Mouse (Mus musculus): ENCODE measurements around the gene Trim62. TPM values are rescaled to one million over a fixed set of nuclear protein-coding genes. Genes with fewer than 3 reads are reported as not detected.

Gene Trim62
- total and polyA plus RNA-seq, 3 experiments = 8.4 to 32.3 (median 12.5) TPM

DNA sequence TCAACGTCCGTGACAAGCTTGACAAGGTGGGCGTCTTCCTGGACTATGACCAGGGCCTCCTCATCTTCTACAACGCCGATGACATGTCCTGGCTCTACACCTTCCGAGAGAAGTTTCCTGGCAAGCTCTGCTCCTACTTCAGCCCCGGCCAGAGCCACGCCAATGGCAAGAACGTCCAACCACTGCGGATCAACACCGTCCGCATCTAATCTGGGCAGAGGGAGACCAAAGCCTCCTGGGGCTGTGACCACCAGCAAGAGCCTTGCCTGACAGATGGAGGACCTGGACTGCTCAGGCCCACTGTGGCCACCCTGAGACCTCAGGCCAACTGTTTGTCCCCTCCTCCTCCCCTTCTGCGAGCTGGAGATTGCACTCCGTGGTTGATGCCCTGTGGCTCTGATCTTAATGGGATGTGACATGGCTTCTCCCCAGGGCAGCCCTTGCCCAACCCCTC is 26.0 kb downstream of the Trim62 start:
- no peak for DNase-seq

DNA sequence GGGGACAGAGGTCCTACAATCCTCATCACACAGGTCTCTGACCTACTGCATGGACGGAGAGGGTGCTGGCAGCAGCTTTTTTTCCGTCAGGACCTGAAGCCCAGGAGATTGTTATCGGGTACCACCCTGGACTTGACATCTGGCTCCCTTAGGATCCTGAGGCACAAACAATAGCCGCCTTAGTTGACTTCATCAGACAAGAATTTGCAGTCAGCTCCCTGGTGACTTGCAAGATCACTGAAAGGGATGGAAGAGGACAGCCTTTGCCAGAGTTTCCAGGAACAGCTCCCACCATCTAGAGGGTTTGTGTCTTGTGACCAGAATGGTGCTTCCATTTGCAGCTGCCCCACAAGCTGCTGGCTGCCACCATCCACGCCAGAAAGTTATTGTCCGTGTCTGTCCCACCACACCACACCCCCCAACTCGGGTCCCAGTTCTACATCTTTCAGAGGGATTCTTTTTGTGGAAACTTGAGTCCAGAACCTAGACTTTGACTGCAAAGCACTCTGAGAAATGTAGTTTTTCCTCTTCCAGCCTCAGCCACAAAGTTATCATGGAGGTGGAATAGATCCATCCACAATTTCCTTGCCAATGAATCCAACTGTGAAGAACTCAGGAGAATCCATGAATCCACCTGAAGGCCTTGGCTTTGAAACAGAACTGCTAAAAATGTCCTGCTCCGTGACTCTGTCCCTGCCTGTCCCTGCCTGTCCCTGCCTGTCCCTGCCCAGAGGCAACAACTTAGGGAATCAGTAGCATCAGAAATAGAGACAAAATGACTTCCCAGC is 27.1 kb downstream of the Trim62 start:
- DNase-seq = no peak

DNA sequence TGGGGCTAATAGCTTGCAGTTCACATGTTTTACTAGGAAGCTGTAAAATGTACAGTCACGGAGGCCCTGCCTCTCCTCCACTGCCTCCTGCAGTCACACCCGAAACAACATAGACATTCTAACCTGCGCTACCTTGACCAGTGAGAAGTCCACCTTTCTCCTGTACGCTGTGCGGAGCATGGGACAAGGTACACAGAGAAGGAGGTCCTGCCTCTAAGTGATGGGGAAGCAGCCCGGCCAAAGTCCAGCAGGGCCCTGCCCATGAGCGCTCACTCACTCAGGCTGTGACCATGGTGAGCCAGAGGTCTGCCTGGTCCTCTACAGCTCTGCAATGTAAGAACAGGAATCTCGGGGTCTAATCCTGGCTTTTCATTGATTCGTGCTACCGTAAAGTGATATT is 28.7 kb downstream of the Trim62 start:
- DNase-seq = no peak

DNA sequence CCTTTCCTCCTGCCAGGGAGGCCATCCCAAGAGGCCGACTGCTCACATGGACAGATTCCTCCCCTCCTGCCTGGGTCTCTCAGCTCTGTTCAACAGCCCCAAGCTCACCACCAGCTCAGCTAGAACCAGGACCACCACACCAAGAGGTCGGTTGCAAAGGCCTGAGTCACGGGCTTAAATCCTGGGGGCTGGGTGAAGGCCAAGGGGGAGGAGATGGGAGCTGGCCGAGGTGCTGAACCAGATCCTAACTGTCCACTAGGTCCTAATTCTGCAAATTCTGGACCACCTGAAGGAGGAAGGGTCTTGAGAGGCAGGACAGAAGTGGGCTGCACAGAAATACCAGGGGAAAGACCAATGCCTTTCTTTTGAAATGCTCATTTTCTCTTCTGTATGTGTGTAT is 30.4 kb downstream of the Trim62 start:
- DNase-seq = no peak

DNA sequence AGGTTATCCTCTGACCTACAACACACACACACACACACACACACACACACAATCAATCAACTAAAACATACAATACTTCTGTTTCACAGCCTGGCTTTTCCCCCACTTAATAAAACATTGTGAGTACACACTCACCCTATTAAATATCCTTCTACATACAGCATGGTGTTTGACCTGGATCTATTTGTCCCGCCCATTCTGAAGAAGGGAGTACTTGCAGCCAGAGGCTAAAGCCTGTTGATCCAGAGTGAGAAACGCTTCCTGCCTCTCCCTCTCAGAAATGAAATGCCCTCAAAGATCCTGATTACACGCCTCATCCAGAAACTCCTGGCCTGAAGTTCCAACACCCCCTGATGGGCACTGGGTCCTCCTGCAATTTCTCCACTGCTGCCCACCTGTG is 33.7 kb downstream of the Trim62 start:
- no peak for DNase-seq

DNA sequence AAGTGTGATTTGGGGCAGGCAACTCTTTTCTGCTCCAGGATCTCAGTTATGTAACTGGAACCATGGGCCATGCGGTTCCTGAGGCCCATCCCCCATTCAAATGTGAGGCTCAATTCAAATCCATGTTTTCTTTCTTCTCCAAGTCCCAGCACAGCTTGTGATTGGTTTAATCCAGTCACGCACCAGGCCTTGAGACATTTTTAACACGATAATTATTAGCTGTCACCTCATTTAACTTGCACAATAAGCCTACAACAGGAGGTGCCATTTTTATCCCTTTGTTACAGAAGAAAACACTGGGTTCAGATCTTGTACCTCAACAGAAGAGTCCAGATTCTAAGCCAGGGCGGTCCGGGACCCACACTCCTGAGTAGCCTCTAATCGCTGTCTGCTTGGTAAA is 34.4 kb downstream of the Trim62 start:
- no peak for DNase-seq

DNA sequence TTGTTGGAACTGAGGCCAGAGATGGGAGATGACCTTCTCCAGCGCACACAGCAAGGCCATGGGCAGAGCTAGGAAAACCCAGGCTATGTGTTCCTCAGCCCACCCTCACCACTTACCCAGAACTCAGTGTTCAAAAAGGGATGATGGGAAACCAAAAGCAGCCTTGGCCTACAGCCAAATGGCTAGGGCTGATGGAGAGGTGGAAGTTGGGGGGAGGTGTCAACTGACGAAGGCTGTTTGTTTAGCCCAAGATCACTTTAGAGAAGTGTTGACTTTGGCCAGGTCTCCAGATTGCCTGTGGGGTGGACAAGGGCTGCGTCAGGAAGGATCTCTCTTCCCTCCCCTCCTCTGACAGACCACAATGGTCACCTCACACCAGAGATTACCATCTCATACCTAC is 34.8 kb downstream of the Trim62 start:
- no peak for DNase-seq

DNA sequence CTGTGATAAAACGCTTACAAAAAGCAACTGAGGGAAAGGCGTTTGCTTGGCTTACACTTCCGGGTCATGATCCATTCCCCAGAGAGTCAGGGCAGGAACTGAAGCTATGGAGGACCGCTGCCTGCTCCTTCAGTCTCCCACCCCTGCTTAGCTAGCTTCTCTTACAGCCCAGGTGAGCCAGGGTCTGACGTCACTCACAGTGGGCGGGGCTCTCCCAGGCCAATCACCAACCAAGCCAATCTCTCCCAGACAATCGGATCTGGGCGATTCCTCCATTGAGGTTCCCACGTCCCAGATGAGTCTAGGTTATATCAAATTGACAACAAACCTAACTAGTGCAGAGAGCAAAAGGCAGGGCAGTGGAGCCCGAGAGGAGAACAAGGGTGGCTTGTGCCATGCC is 35.7 kb downstream of the Trim62 start:
- DNase-seq = no peak

DNA sequence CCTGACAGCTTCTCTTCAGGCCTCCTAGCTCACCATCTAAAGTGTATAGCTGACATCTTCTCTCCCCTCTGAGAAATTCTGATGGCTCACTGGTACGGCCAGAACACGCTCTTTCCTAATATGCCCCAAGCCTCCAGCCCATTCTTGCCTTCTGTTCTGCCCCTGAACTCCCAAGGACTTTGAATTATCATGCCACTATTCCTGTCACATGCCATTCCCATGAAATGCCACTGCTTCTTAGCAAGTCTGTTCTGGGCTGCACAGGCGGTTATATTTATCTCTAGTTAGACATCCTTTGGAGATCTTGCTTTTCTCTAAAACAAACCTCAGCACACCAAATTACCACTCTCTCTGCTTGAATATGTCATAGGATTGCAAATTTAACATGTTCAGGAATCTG is 40.2 kb downstream of the Trim62 start:
- peak; percentile 25 for DNase-seq

DNA sequence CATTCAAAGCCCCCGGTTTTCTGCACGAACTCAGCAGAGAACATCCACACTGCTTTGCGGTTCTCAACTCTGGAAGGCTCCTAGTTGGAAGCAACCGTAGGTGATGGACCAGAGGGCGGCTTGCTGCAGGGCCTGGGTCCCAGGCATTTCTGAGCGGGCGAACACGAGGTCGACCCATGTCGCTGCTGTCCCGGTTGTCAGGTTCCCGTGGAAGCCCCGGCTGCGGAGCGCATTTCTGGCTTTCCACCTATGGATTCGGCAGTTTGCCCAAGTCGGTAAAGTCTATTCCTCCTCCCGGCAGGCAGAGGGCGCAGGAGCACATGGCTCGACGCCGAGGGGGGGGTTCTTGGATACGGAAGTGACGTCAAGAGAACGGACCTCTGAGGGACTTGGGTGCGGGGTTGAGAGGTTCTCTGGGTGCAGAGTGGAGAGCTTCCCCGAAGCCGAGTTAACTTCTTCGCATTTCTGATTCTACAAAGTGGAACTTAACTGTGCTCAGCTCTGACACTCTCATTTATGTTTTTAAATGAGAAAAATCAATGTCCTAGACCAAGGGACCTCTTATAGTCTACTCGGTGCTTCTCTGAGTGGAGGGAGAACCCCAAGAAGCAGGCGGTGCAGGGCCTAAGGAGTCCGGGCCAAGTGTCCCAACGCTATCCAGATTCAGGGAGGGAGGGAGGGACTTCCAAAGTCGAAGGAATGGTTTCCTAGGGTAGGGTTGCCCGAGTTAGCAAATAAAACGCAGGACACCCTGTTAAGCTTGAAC is 41.6 kb downstream of the Trim62 start:
- DNase-seq = peak; percentile 82

DNA sequence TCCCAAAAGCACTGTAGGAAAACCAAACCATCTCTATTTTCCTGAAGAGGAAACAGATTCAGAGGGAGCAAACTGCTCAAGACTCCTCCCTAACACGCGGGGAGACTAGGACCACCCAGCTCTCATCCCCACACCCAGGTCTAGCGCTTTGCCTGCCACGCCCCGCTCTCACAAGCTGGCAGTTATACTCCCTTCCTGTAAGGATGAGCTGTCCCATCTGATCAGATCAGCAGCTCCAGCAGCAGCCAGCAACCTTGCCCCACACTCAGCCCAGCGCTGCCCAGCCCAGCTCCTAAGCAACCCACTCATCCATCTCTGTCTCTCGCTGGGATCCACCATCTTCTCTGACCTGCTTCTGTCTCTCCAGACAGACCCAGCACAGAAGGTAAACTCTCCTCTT is 49.4 kb downstream of the Trim62 start:
- no peak for DNase-seq

DNA sequence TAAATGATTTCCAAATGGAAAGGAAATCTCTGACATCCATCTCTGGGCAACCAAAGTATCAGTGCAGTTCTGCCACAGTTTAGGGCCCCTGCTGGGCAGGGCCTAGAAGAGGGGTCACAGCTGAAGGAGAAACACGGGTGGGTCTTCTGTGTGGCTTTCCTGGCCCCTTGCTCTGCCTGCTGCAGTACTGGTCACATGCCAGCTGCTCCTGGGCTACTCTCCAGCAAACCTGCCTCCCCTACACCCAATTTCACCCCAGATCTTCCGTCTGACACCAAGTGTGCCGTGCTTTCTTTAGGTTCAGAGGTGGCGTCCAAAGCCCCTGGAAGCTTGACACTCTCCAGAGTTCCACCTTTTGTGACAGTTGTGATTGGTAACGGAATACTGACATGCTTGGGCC is 52.2 kb downstream of the Trim62 start:
- no peak for DNase-seq

DNA sequence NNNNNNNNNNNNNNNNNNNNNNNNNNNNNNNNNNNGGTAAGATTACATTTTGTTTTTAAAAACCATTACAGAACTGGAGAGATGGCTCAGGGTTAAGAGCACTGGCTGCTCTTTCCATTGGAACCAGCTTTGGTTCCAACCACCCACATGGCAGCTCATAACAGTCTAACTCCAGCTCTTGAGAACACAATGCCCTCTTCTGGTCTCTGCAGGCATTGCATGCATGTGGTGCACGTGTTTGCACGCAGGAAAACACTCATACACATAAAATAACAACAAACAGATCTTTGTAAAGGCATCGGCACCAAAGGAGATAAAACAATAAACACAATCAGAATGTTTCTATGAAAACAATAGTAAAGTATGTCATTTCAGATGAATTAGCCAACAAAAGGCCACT is 59.0 kb downstream of the Trim62 start:
- no peak for DNase-seq

DNA sequence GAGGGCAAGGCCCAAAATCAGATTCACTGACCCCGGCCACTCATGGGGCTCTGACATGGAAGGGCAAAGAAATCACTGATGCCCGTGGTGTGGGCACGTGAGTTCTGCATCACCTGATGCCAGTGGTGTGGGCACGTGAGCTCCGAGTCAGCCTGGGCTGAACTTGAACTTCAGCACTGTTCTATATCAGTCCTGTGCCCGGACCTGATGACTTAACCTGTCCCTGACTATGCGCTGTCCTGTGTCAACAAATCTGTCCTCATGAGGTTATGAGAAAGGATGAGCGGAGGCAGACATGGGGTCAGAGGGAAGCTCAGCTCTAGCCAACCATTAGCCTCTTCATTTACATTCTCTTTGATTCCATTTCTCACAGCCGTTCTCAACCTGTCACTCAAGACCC is 63.4 kb downstream of the Trim62 start:
- no peak for DNase-seq

DNA sequence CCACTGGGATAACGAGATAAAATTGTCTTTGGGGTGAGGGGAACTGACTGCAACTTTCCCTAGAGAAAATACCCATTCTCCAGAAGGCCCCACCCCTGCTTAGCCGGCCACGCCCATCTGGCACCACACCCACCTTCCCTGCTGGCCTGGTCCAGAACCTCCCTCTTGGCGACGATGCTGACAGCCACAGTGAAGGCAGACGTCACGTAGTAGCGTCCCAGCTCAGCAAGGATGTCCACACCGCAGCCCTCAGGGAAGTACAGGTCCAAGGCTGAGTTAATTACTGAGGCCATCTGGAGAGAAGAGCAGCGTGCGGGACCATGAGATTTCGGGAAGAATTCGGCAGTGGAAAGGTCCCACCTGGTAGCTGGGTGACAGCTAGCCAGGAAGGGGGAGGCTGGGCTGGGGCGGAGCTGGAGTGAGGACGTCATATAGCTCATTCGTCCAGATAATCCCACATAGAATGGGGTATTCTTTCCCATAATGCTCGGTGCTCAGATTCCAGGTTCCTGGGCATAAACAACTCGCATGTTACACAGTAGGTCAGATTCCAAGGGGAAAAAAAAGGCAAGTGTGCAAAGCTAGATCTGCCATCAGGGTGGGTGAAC is 64.0 kb downstream of the Trim62 start:
- DNase-seq = peak; percentile 46

DNA sequence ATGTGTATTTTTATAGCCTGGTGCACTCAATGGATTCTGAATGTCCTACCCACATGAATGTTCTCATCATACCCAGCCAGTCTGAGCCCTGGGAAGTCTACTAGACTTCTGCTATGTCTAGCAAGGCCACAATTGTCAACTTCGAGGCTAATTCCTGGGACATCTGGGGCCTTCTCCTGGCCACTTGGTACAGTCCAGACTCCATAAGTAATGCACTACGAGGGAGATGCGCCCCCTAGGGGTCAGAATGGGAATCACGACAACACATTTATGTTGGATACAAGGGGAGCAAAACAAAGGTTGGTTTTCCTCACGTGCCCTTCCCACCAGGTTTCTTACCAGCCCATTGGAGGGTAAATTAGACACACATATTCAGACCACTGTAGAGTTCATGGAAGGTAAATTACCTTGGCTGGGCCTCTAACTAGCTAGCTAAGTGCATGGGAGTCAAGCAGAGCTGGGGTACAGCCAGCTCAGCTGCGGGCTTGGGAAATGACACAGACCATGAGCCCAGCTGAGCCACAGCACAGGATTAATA is 64.8 kb downstream of the Trim62 start:
- DNase-seq = peak; percentile 45

DNA sequence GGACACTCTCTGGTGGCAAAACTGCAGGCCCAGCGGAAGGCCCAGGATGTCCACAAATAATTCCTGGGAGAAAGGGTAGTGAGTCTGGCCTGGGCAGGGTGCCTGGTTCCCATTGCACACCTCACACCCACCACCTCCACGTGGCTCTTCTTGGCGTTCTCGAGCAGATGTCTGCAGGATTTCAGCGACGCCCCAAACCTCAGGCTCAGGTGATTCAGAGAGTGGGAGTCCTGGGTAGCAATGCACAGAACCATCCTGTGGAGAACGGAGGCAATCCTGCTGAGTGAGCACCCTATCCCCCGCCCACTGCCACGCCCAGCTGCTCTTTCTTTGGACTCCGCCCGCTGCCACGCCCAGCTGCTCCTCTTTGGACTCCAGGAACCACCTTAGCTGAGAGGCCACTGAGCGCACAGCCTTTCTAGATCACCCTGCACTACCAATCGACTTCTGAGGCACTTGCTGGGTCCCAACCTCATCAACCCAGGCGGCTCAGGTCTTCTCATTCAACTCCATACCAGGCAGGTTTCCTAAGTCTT is 66.2 kb downstream of the Trim62 start:
- DNase-seq = no peak

DNA sequence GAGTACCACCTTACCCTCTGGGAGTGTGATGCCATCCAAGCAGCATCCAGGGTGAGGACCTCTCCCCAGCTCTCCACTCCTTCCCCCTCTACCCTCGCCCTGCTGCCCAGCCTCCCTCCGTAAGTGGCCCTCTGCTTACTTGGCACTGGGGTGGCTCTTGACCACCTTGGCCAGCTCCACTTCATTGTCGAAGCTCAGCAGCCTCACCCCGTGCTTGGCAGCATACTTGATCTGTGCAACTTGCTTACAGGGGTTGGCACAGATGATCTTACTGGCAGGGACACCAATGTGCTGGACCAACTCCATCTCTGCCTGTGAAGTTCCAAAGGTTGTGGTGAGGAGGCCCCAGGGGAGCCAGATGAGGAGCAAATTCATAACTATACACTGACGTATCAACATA is 67.1 kb downstream of the Trim62 start:
- peak; percentile 34 for DNase-seq

DNA sequence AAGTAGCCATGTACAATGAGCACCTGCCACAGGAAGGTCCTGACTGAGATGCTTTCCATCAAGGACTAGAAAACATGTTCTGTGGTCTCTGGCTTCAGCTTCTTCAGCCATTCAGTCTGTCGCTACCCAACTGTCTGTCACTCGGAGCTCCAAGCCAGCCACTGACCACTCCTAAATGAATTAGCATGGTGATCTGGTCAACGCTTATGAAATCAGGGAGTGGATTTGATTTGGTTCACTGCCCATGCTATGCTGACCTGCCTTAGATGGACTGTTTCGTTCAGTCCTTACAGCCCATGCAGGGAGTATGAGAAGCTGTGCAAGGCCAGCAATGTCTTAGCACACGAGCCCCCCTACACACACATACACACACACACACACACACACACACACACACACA is 70.5 kb downstream of the Trim62 start:
- no peak for DNase-seq

DNA sequence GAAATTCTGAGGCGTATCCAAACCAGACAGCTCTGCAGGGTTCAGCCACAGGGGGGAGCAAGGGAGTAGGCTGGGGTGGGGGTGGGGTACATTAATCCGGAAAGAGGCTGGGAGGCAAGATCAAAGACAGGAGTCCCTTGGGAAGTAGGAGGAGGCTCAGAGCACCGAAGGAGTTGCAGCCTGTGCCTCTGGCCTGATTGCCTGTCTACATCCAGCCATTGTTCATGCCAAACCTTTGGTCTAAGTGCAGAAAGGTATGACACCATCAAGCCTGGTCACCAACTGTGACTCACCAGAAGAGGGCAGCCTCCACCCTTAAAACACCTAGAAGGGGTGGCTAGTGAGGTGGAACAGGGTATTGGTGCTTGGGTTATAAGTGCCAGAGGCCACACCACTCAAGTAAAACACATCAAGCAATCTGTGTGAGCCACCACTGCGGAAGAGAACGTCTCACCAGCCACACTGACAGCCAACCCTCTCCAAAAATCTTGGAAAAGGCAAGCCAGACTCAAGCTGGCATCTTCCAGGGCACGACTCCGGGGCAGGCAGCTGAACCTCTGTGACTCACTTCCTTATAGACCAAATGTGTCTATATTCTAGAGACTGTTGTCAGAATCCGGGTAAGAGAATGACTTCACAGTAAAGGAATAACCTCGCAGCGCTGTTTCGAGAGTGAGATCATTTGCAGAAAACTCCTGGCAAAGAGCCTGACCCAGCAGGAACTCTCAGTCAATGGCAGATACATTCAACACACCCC is 74.0 kb downstream of the Trim62 start:
- DNase-seq = peak; percentile 73

DNA sequence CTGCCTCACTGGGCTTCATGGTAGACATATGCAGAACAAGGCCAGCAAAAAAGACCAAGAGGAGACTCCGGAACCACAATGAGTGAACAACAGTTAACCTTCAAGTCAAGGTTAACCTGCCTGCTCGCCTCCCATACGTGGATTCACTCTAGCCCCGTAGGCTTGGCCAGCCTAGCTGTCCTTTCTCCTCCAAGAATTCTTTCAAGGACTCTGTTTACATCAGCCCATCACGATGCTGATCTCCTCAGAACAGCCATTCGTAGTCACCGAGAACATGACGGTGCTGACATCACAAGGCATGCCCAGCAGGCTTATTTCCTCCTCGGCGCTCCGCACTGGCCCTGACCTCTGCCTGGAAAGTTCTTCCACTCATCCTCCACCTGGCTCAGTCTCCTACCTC is 74.8 kb downstream of the Trim62 start:
- peak; percentile 52 for DNase-seq

DNA sequence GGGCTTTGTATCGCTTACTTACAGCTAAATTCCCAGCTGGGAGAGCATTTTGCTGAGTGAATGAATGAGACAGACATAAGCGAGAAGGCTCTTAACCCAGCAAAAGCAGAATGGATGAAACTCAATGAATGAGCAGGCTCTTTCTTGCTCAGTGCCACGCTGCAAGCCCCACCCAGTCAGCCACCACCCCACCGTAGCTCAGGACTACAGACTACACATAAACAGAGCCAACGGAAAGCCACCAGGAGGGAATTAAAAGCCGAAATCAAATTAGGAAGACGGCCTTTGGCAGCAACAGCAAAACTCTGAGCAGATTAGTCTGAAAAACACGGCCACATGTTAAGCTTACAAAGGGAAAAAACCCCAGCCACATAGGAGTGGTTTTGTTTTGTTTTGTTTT is 75.5 kb downstream of the Trim62 start:
- peak; percentile 16 for DNase-seq

Measured in adrenal gland, adult 2 months (tissue).